Mouse (Mus musculus): ENCODE measurements around the gene Hmbs.
"Not testable (repeated sequence)": the region's sequence is repeated elsewhere in the genome, so short reads cannot be mapped to it uniquely, and the experiment has no call there.

The Hmbs gene

GRCm38 (mm10) chr9:44343781-44344421, at the start of gene Hmbs:
Gene Hmbs, minus strand, starts transcription at chr9:44344228.
- DNase-seq (ENCODE audit: low spot score) = peak; percentile 95

GRCm38 (mm10) chr9:44391466-44391865, 47.4 kb upstream of the Hmbs start:
- peak; percentile 68 for DNase-seq (ENCODE audit: low spot score)

GRCm38 (mm10) chr9:44389273-44389672, 45.2 kb upstream of the Hmbs start:
- peak; percentile 54 for DNase-seq (ENCODE audit: low spot score)

- DNase-seq (ENCODE audit: low spot score) = no peak
Observed at GRCm38 (mm10) chr9:44387221-44387620, 43.2 kb upstream of the Hmbs start.

GRCm38 (mm10) chr9:44384596-44384995, 40.6 kb upstream of the Hmbs start:
- no peak for DNase-seq (ENCODE audit: low spot score)

GRCm38 (mm10) chr9:44379862-44380261, 35.8 kb upstream of the Hmbs start:
- DNase-seq (ENCODE audit: low spot score) = no peak

- DNase-seq (ENCODE audit: low spot score) = peak; percentile 99
Observed at GRCm38 (mm10) chr9:44379054-44379834, 35.2 kb upstream of the Hmbs start, which contains the start of gene Hyou1. Gene Hyou1, plus strand, starts transcription at chr9:44379490.

GRCm38 (mm10) chr9:44378153-44378730, 34.2 kb upstream of the Hmbs start:
- no peak for DNase-seq (ENCODE audit: low spot score)

- DNase-seq (ENCODE audit: low spot score) = not testable (repeated sequence)
Observed at GRCm38 (mm10) chr9:44377335-44377734, 33.3 kb upstream of the Hmbs start.

- no peak for DNase-seq (ENCODE audit: low spot score)
Observed at GRCm38 (mm10) chr9:44376141-44376540, 32.1 kb upstream of the Hmbs start.

GRCm38 (mm10) chr9:44373386-44373785, 29.4 kb upstream of the Hmbs start:
- no peak for DNase-seq (ENCODE audit: low spot score)

- DNase-seq (ENCODE audit: low spot score) = no peak
Observed at GRCm38 (mm10) chr9:44364480-44364879, 20.5 kb upstream of the Hmbs start.

- DNase-seq (ENCODE audit: low spot score) = not testable (repeated sequence)
Observed at GRCm38 (mm10) chr9:44361931-44362330, 17.9 kb upstream of the Hmbs start.

- DNase-seq (ENCODE audit: low spot score) = peak; percentile 96
Observed at GRCm38 (mm10) chr9:44361190-44361917, 17.3 kb upstream of the Hmbs start, which contains the start of gene Vps11. Gene Vps11, minus strand, starts transcription at chr9:44361670.

- DNase-seq (ENCODE audit: low spot score) = peak; percentile 38
Observed at GRCm38 (mm10) chr9:44357207-44357606, 13.2 kb upstream of the Hmbs start.

- DNase-seq (ENCODE audit: low spot score) = no peak
Observed at GRCm38 (mm10) chr9:44353142-44353541, 9.1 kb upstream of the Hmbs start.

- DNase-seq (ENCODE audit: low spot score) = no peak
Observed at GRCm38 (mm10) chr9:44352337-44352736, 8.3 kb upstream of the Hmbs start.

GRCm38 (mm10) chr9:44351396-44351795, 7.4 kb upstream of the Hmbs start:
- DNase-seq (ENCODE audit: low spot score) = no peak

GRCm38 (mm10) chr9:44348546-44348945, 4.5 kb upstream of the Hmbs start:
- DNase-seq (ENCODE audit: low spot score) = no peak

GRCm38 (mm10) chr9:44347621-44348020, 3.6 kb upstream of the Hmbs start:
- DNase-seq (ENCODE audit: low spot score) = no peak

GRCm38 (mm10) chr9:44347166-44347565, 3.1 kb upstream of the Hmbs start:
- no peak for DNase-seq (ENCODE audit: low spot score)
